Mouse (Mus musculus) cortical plate, adult 2 months (tissue): ENCODE measurements around the gene Pnliprp2.

Experiments
- CTCF ChIP-seq: fragments of 200-500 bp; IDR thresholded peaks from 2 replicates; pipeline ENCODE4 v1.5.1; 2011; ENCODE audit warnings: mild to moderate bottlenecking, control low read depth, low read length; ENCODE audit not compliant: insufficient read depth; ENCODE audit errors: extremely low read depth
- POLR2A ChIP-seq: fragments of 200-500 bp; IDR thresholded peaks from 2 replicates; pipeline ENCODE4 v1.6.1; 2011; ENCODE audit warnings: mild to moderate bottlenecking, low read length, control low read depth; ENCODE audit not compliant: insufficient read depth; ENCODE audit errors: extremely low read depth

GRCm38 (mm10) chr19:58759423-58759822, at the start of gene Pnliprp2:
- no peak for TF ChIP-seq CTCF
- no peak for TF ChIP-seq POLR2A
